Mouse (Mus musculus): ENCODE data around the gene Supt6. TPM values are rescaled to one million over a fixed set of nuclear protein-coding genes. Genes with fewer than 3 reads are reported as not detected.

The Supt6 gene
- total and polyA plus RNA-seq, 2 experiments, result 8.9 to 11.0 TPM

DNA sequence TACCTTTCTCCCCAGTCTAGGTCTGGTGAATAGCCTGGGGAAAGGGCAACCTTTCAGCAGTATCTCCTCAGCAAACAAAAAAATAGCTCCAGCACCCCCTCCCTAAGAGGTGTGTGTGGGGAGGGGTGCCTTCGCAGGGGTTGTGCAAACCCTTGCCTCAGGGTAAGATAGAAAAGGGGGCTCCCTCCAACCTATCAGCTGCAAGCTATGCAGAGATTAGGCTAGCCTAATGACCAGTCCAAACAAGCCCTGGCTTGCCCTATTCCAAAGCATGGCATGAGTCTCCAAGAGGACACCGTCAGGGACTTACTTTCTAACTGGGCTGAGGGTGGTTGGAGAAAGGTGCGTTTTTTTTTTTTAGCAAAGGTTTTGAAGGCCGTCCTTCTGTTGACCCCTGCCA lies 79.6 kb downstream of the Supt6 start:
- TF ChIP-seq CTCF (IDR thresholded peaks at IDR 0.05; ENCODE audit: low read depth, low read length) (no peak), POLR2A (IDR thresholded peaks at IDR 0.05; ENCODE audit: extremely low read depth, insufficient read depth, low read length) (no peak)
- WGBS, result 35% methylated on average over 4 of the region's 4 CpGs
- Histone ChIP-seq H3K27ac (replicated peaks; ENCODE audit: insufficient read depth, low read depth, low read length) (peak overlapping the region; percentile 97), H3K27me3 (ENCODE audit: control insufficient read depth, insufficient read depth, low read length) (no peaks in the 10 kb centered on the region), H3K36me3 (ENCODE audit: control insufficient read depth, insufficient read depth, low read length) (no peaks in the 10 kb centered on the region; the same call in 1 of the 2 replicates), H3K4me1 (ENCODE audit: control insufficient read depth, insufficient read depth, low read length) (peaks cover 20% of the 10 kb centered on the region), H3K79me2 (ENCODE audit: control insufficient read depth, insufficient read depth, low read length) (peaks cover 37% of the 10 kb centered on the region; the same call in 1 of the 2 replicates), H3K4me3 (ENCODE audit: insufficient read depth, low read depth, low read length) (no peak overlapping the region), H3K9ac (ENCODE audit: low read depth, low read length) (peak overlapping the region; percentile 39)
- DNase-seq (ENCODE audit: extremely low read depth, low read depth, low spot score), result no peak

DNA sequence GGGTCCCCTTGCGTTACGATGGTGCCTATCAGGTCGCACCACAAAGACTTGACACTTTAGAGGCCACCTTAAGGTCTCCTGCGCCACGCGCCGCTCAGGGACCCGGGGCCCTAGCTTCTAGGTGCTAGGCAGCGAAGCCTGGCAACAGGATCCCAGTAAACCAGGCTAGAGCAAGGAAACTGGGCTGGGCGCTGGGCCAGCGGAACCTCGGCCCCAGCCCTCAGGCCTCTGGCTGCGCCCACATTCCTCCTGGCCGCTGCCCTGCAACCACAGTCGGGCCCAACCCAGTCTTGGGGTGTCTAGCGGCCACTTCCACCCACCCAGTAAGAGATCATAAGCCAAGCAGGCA lies 80.1 kb downstream of the Supt6 start:
- TF ChIP-seq CTCF (IDR thresholded peaks at IDR 0.05; ENCODE audit: low read depth, low read length) (no peak), POLR2A (IDR thresholded peaks at IDR 0.05; ENCODE audit: extremely low read depth, insufficient read depth, low read length) (no peak)
- Histone ChIP-seq H3K36me3 (ENCODE audit: control insufficient read depth, insufficient read depth, low read length) (no peaks in the 10 kb centered on the region; the same call in 1 of the 2 replicates), H3K27me3 (ENCODE audit: control insufficient read depth, insufficient read depth, low read length) (no peaks in the 10 kb centered on the region), H3K4me1 (ENCODE audit: control insufficient read depth, insufficient read depth, low read length) (peaks cover 20% of the 10 kb centered on the region), H3K9ac (ENCODE audit: low read depth, low read length) (peak overlapping the region; percentile 81), H3K79me2 (ENCODE audit: control insufficient read depth, insufficient read depth, low read length) (peaks cover 40% of the 10 kb centered on the region; the same call in 1 of the 2 replicates), H3K4me3 (ENCODE audit: insufficient read depth, low read depth, low read length) (peak overlapping the region; percentile 56), H3K27ac (replicated peaks; ENCODE audit: insufficient read depth, low read depth, low read length) (peak overlapping the region; percentile 97)
- DNase-seq (ENCODE audit: extremely low read depth, low read depth, low spot score), result no peak
- WGBS, result under 1% methylated on average over 16 of the region's 16 CpGs

DNA sequence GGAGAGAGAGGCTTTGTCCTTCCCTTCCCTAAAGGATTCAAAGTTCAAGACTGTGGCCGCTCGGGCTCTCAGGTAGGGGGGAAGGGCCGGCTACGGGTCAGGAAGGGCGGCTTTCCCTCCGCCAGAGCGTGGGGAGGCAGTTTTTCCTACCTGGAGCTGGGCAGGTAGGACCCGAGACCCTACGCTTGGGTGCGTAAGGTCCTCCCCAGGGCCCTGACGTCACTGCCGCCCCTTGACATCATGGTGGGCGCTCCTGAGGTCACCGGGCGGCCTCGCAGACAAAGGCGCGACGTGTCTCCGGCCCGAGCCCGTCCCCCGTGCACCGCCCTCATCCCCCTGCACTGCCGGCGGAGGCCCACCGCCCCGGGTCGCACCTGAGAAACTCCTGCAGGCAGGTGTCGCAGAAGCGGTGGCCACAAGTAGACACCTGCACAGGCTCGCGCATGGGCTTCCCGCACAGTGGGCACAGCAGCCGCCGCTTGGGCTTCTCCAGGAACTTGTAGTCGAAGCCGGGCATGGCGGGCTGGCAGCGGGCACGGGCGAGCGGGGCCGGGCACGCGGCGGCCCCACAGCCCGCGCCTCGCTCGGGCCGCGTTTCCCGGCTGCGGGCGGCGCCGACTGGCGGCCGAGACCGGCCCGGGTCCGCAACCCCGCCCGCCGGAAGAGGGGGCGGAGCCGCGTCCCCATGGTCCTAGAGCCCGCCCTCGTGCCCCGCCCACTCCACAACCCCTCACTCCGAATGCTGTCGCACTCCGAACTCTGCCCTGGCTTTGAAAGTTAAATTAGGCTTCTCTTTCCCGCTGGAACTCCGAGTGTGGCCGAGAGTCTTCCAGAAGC lies 80.6 kb downstream of the Supt6 start, which contains the start of gene Traf4:
Traf4 (minus strand) TSS at position 666 of the 837 bp plus-strand sequence.
- peak; percentile 84 for DNase-seq (ENCODE audit: extremely low read depth, low read depth, low spot score)
- Histone ChIP-seq H3K36me3 (ENCODE audit: control insufficient read depth, insufficient read depth, low read length) (no peaks in the 10 kb centered on the region; the same call in 1 of the 2 replicates), H3K4me3 (ENCODE audit: insufficient read depth, low read depth, low read length) (peak within 1 kb of the TSS; percentile 99), H3K27ac (replicated peaks; ENCODE audit: insufficient read depth, low read depth, low read length) (peak within 1 kb of the TSS; percentile 98), H3K79me2 (ENCODE audit: control insufficient read depth, insufficient read depth, low read length) (peaks cover 41% of the 10 kb centered on the region; the same call in 1 of the 2 replicates), H3K27me3 (ENCODE audit: control insufficient read depth, insufficient read depth, low read length) (no peaks in the 10 kb centered on the region), H3K4me1 (ENCODE audit: control insufficient read depth, insufficient read depth, low read length) (peaks cover 20% of the 10 kb centered on the region), H3K9ac (ENCODE audit: low read depth, low read length) (peak within 1 kb of the TSS; percentile 98)
- TF ChIP-seq POLR2A (IDR thresholded peaks at IDR 0.05; ENCODE audit: extremely low read depth, insufficient read depth, low read length) (peak; percentile 59; the same call in 1 of the 2 replicates), CTCF (IDR thresholded peaks at IDR 0.05; ENCODE audit: low read depth, low read length) (peak; percentile 24)
- under 1% methylated on average over 78 of the region's 78 CpGs for WGBS

DNA sequence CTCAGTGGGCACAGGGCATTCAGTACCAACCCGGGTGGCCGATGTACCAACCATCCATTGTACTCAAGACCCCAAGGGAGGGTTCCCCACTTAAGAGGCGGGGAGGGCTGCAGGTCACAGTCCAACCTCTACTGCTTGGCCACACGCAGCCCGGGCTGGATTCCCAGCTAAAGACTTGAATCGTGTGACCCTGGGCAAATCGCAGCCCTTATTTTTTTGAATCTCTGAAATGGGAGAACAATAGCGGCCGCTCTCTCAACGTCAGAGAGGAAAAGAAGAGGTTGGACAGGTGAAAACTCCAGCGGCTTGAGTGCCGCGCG lies 81.2 kb downstream of the Supt6 start:
- WGBS, result 2% methylated on average over 14 of the region's 14 CpGs

DNA sequence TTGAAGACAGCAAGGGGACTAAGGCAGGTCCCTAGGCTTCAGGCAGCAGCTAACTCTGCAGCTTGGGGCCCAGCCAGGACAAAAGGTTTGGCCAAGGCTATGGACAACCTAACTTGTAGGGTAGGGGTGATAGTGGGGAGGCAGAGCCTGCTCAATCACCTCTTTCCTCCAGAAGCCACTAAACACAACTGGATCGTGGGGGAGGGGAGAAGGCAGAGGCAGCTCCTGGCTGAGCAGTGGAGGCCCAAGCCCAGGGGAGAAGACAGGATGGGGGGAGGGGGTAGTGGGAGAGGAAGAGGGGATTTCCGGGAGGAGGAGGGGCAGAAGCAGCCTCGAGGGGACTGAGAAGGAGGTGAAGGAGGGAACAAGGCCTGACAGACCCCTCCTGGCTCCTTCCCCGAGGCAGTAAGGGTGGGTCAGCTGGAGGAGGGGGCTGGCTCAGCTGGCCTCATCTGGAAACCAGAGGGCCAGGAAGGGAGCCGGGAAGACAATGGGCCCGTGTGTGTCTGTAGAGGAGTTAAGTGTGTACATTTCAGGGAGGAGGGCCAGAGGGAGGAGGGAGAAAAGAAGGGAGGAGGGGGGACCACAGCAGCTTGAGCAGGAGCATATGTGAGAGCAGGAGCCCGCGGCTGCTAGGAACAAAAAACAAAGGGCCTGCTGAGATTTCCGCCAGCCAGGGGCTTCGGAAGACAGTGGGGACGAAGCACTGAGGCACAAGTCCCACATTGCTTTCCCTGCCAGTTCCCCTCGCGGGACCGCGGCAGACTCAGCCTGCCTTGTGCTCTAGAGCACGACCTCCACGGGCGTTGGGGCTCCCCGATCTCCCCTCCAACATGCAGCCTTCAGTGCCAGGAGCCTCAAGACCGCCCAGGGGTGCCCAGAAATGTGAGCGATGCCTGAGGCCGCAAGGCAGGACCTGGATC lies 81.8 kb downstream of the Supt6 start:
- peaks cover under 1% of the 10 kb centered on the region for H3K36me3 ChIP-seq (ENCODE audit: control insufficient read depth, insufficient read depth, low read length)
- peak overlapping the region; percentile 99 for H3K4me3 ChIP-seq (ENCODE audit: insufficient read depth, low read depth, low read length)
- peak; percentile 68 for DNase-seq (ENCODE audit: extremely low read depth, low read depth, low spot score)
- H3K27me3 ChIP-seq (ENCODE audit: control insufficient read depth, insufficient read depth, low read length), result no peaks in the 10 kb centered on the region
- no peak for TF ChIP-seq CTCF (IDR thresholded peaks at IDR 0.05; ENCODE audit: low read depth, low read length)
- TF ChIP-seq POLR2A (IDR thresholded peaks at IDR 0.05; ENCODE audit: extremely low read depth, insufficient read depth, low read length), result no peak
- WGBS, result 2% methylated on average over 22 of the region's 22 CpGs
- peaks cover 41% of the 10 kb centered on the region; the same call in 1 of the 2 replicates for H3K79me2 ChIP-seq (ENCODE audit: control insufficient read depth, insufficient read depth, low read length)
- H3K9ac ChIP-seq (ENCODE audit: low read depth, low read length), result peak overlapping the region; percentile 98
- H3K27ac ChIP-seq (replicated peaks; ENCODE audit: insufficient read depth, low read depth, low read length), result peak overlapping the region; percentile 98
- peaks cover 20% of the 10 kb centered on the region for H3K4me1 ChIP-seq (ENCODE audit: control insufficient read depth, insufficient read depth, low read length)

More for the DNA sequence above, 81.2 kb downstream of the Supt6 start:
- H3K79me2 ChIP-seq (ENCODE audit: control insufficient read depth, insufficient read depth, low read length), result peaks cover 41% of the 10 kb centered on the region; the same call in 1 of the 2 replicates
- peak overlapping the region; percentile 98 for H3K9ac ChIP-seq (ENCODE audit: low read depth, low read length)
- no peaks in the 10 kb centered on the region for H3K27me3 ChIP-seq (ENCODE audit: control insufficient read depth, insufficient read depth, low read length)
- H3K4me3 ChIP-seq (ENCODE audit: insufficient read depth, low read depth, low read length), result peak overlapping the region; percentile 99
- peaks cover 20% of the 10 kb centered on the region for H3K4me1 ChIP-seq (ENCODE audit: control insufficient read depth, insufficient read depth, low read length)
- H3K36me3 ChIP-seq (ENCODE audit: control insufficient read depth, insufficient read depth, low read length), result no peaks in the 10 kb centered on the region; the same call in none of the 2 replicates
- H3K27ac ChIP-seq (replicated peaks; ENCODE audit: insufficient read depth, low read depth, low read length), result peak overlapping the region; percentile 98
- TF ChIP-seq POLR2A (IDR thresholded peaks at IDR 0.05; ENCODE audit: extremely low read depth, insufficient read depth, low read length) (no peak), CTCF (IDR thresholded peaks at IDR 0.05; ENCODE audit: low read depth, low read length) (no peak)
- DNase-seq (ENCODE audit: extremely low read depth, low read depth, low spot score), result no peak

Data from liver, adult 2 months (tissue).